Mouse (Mus musculus) gastrocnemius, postnatal 36 days (tissue): ENCODE measurements at regions not wholly inside any gene's neighbourhood (a gene's known extent, or its start where the extent isn't known, plus 50 kb on each side); places are given as distances from the start of the nearest gene placed in this dataset.

ENCODE experiments used
- DNase-seq, 2 experiments: peaks; one replicate each; pipeline ENCODE4 v3.0.0; 2022
- intact Hi-C: fragments of 180-260 bp; cut with DNase I; formaldehyde crosslinking; loops from one replicate; pipeline ENCODE4 v1.15.1; 2025

DNA sequence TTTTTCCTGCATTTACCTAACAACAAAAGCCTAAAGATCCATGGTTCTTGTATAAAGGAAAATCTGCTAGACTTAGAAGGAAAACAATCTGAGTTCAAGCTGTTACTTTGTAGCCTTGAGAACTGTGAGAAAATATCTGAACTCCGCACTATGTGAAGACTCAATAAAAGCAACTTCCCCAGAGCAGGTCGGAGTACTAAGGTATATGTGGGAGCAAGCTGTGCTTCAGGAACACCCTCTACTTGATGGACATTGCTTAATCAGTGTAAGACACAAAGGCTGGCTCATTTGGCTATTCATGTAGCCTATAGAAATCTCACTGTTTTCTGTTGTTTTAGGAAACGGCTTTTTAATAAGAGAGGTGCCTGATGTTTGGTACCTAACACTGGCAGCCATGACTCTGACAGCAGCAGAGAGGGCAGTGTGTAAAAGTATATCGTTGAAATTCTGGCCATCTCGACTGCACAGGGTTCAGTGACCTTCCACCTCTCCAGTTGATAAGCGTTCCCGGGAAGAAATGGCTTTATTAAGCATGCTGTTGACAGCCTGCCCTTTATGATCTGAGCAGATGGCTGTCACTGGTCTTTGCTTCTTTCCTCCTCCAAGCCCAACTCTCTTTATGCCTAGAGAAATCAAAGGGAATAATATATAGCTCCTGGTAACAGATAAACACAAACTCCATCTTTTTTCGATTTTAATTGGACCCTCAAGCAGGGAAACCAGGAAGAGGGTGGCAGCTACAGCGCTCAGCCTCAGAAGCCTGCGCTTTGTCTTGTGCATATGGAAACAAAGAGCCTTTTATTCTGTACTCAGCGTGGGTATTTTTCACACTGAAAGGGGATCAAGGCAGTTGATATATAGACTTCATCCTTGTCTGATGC lies 443.7 kb upstream of the Sel1l start:
- DNase-seq = no peak
- intact Hi-C loops = no loop called here

DNA sequence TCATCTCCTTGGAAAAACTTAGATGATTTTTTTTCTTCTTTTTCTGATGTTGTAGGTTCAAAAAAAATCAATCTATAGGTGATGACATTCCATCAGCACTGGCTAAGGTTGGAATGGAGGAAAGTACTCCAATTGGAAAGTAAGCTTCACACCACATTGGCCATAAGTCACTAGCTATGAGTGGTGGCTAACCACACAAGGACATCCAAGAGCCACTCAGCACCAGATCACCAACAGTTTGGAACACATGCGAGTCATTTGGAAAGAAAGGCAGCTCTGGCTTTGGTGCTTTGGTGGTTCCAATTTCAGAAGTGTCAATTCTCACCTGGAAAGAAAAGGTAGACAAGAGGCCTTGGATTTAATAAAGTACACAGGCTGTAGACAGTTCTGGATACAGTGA lies 442.5 kb upstream of the Sel1l start:
- intact Hi-C loops = no loop called here

DNA sequence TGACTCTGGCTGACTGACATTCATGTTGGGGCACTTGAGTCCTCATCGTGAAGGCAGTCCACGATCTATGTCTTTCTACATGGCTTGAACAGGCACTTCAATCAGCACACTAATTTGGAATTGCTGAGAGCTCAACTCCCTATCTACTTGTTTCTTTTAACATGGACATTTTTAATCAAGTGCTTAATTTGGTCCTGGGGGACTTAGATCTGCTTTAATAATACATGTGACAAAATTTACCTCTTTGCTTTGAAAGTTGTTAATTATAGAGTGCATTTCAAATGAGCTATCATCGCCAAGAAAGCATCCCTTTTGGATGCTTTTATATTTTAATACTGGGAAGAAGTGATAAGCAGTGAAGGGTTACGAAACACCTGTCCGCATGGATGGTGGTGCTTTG lies 436.6 kb upstream of the Sel1l start:
- intact Hi-C loops = no loop called here

More for the DNA sequence above, 442.5 kb upstream of the Sel1l start:
- no peak for DNase-seq

DNA sequence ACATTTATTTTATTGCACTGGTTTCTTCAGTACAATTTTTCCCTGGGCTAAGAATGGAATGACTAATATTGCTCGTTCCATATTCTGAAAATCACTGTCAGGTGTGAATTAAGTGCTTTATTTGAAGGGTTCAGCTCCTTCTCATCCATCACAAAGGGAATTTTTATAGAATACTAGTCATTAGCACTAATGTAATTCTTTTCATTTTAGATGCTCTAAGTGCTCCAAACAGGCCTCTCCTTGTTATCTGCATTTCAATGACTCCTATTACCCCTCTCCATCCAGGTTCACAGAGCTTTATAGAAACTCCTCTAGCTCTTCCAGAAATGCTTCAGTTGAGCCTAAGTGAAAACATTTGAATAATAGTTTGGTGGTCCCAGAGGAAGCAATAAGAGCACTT lies 431.5 kb upstream of the Sel1l start:
- intact Hi-C loops = no loop called here

More for the DNA sequence above, 436.6 kb upstream of the Sel1l start:
- no peak for DNase-seq

DNA sequence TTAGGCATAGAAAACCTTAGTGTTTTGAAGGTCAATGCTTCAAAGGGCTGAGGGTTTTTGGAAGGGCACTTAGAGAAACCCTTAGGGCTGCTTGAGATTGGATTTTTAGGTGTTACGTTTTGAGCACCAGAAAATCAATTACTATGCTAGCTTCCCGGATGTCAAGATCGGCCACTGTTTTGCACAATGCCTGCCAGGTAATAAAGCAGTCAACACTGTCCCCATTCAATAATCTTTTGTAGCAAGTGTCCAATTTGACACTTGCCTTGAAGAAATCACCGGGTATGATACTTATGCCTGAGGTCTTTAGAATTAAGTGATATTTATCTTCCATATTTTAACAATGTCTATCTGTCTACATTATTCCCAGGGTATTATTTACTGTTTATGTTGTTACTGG lies 403.0 kb upstream of the Sel1l start:
- DNase-seq = no peak
- intact Hi-C loops = no loop called here

More for the DNA sequence above, 431.5 kb upstream of the Sel1l start:
- no peak for DNase-seq

DNA sequence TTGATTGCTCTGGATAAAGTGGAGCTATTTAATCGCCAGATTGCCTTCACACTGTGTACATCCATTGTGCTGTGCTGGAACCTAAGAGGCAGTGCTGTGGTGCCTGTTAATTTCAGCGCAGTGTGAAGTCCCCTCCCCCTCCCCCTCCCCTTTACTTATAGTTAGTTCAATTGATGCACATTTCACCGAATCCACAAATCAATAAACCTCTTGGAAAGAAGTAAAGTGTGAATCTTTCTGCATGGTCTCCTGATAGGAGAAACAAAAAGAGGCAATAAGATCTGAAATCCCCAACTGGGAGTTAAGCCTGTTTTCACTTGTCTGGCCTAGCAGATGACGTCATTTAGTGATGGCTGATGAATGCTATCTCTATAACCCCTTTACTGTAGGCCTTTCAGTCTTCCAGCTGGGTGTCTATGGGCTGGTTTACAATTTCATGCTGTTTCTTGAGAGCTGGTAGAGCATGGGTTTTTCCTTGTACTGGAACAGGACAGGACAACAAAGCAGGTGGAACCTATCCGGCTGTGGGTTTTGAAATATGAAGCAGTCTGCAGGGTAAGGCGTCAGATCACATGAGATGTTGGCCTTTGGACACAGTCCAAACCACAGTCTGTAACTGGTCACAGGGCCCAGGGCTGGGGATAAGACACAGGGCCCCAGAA lies 398.0 kb upstream of the Sel1l start:
- DNase-seq = no peak
- intact Hi-C loops = no loop called here

DNA sequence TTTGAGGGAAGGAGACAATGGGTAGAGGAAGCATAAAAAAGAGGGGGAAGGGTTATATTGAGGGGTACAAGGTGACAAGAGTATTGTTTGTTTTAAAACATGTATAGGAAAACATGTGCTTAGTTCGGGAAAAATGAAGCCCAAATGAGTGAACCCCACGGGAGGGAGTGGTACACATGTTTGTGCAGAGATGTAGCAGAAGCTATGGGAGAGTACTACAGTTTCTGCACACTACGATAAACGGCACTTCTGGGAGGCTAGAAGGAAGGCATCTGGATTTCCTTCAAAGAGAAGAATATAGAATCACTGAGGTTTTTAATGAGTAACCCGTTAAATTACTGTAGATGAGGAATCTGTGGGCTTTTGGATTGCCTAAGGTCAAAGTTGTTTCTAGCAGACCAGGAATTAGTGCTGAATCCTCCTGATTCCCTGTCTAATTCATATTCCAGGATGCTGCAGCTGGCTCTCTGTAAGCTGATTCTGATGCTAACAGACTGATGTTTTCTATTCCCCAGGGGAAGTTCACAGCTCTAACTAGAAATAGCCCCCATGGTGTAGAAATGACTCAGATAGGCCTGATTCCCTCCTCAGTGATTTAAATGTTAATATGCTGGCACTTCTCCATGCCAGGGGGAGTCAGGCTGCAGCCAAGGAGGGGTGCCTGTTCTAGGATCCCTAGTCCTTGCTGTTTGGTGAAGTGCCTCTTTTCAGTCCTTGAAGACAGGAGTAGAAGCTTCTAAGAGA lies 391.2 kb upstream of the Sel1l start:
- intact Hi-C loops = no loop called here
- DNase-seq = no peak

DNA sequence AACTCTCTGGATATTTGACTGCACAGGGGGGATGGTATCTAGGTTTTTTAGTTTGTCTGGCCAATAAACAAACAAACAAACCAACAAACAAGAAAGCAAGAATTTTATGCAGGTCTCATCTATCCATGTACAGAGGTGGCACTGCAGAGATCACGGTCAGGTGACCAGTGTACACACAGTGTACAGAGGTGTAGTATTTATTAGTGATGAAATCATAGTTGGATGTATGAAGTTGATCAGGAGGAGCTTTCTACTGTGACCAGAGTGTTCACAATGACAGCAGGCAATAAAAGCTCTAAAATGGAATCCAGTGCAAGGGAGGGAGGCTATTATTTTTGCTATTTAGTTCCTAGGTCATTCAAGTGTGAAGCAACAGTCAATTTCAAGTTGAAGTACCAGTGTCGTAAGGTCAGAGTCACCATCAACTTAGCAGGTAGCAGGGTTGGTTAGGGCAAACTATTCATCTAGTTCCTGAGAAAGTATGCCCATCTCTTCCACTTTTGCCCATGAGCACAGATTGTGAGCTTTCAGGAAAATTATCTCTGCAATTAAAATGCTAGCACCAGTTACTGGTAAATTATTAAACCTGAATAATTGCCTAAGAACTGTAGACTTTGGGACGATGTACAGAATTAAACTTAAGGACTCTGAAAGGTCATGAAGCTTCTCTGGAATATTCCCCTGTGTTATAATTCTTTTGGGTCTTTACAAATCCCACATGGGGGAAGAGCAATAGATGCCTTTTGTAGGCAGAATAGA lies 384.9 kb upstream of the Sel1l start:
- DNase-seq = no peak
- intact Hi-C loops = no loop called here

DNA sequence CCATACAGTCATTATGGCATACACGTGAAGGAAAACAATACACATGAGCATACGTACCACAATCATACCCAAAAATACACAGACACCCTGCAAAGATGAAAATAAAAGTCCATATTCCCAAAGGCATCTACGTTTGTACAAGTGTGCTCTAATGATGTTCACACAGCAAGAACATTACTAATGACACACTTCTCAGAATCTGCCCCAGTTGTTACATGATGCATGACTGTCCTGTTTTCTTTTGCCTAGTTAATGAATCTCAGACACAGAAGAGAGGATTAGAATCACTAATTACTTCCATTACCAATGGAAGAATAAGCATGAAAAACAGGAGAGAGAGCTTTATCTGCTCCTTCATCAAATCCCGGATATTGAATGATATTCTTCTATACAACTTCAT lies 379.6 kb upstream of the Sel1l start:
- intact Hi-C loops = no loop called here
- DNase-seq = no peak

DNA sequence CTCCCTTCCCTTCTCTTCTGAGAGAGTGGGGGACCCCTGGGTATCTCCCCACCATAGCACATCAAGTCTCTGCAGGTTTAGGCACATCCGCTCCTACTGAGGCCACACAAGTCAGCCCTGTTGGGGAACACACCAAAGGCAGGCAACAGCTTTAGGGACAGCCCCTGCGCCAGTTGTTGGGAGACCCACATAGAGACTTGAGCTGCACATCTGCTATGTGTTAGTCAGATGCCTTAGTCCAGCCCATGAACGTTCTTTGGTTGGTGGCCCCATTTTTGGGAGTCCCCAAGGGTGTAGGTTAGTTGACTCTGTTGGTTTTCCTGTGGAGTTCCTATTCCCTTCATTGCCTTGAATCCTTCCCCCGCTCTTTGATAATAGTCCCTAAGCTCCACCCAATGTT lies 354.4 kb upstream of the Sel1l start:
- DNase-seq = no peak
- intact Hi-C loops = no loop called here

DNA sequence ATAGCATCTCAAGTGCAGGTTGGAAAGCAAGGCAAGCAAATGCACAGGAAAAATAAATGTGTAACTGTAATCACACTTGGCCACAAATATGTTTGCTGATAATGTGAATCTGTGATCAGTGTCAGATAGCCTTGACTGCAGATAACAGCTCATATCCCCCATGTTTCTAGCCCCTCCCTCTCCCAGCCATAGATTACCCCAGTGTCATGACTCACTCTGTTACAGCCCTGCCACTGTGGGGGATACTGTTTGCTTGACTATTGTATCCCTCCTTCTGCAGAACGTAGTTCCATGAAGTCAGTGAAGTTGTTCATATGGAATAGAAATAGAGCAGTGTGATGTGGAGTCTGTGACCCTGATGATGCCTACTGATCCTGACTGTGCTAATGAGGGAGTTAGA lies 351.6 kb upstream of the Sel1l start:
- intact Hi-C loops = no loop called here
- DNase-seq = no peak

DNA sequence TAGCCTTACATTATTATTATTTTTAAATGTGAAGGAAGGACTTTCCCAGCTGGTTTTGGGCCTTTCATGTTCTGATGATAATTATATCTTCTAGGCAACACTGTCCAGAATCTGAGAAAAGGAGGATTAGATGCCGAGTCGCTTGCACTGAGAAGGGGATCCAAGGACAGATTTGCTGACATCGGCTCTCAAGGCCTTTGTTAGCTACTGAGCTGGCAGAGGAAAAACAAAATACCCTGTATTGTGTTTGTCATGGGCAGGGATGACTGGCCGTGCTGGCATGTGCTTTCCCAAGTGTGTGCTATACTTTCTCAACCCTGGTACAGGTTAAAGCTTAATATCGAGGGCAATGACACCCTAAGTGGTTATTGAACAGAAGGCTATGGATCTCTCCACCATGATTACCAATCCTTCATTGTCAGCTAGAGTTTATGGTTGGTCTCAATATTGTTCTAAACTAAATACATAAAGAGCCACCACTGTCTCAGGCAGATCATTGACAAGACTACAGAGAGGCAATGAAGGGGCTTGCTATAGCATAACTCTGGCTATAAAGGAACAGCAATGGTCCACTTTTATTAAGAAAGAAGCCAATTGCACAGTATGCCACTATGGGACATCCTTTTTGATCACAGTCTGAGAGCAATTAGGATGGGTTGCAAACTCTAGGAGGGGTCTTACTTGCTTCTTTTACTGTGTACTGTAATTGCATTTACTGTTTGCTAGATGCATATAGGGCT lies 350.0 kb upstream of the Sel1l start:
- intact Hi-C loops = no loop called here
- no peak for DNase-seq

DNA sequence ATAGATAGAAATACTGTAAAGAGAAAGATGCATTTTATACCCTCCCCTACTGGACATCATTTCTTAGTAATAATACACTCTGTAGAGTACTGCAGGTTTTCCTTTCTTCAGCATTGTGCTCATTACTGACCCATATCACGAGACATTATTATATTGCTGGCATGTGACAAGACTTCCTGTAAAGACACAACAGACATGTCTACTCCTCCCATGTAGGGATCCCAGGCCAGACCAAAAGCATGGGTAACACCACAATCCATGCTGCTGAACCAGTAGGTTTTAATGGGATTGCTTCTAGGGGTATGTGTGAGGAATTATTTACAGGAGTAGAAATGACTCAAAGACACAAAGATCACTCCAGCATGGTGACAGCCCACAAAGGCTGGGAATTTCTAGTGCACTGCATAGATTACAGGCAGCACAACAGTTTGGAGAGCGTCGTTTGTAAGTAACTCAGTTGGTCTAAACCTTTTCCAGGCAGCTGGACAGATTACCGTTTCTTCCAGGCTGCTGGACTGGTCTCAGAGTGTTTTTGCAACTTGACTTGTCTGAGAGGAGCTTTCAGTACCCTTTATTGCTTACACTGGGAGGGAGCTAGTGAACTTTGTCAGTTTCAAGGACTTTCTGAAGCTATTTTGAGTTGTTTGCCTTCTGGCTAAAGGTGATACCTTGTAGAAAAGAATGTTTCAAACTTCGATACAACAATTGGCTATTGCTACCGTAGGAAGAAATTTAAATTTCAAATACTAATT lies 345.2 kb upstream of the Sel1l start:
- intact Hi-C loops = no loop called here
- no peak for DNase-seq

DNA sequence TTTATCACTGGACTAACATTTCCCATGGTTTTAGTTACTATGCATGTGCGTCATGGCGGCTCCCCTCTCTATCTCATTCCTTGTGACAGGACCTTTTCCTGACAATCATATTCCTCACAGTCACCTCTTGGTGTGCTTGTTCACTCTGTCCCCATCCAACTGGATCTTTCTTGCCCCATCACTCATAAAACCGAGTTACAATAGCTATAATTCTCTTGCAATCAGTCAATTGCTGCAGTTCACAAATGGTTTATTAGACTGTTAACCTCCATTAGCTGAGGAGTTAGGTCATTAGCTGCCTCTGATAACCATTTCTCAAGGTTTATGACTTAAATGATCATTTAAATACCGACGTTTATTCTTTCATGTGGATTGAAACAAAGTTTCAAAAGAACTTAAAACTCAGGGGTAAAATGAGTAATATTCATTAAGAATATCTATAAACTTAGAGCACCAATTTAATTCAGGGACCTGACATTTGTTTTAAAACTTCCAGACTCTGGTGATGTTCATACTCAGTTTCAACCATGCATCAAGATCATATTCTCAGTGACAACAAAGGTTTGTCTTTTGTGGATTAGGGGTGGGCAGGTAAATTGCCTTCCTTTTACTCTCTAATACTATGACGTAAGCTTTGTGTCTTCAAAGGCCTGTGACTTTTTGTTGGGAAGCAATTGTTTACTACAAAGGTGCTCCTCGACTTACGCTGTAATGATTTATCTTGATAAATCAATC lies 344.4 kb upstream of the Sel1l start:
- intact Hi-C loops = no loop called here
- DNase-seq = no peak

DNA sequence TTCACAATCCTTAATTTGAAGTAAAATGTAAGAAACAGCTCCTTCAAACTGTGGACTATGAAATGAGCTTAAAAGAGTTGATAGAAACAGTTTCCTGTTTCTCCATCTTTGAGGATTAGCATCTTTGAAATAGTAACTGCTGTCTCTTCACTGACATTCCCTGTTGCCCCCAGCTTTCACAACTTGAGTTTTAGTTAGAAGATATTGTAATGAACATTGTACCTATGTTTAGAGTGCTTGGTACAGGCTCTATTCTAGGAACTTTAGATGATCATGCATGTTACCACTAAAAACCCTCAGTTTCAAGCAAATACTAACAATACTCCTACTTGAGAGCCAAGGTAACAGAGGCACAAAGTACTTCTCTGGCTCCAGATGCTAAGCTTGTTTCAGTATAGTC lies 340.1 kb upstream of the Sel1l start:
- DNase-seq = no peak
- intact Hi-C loops = no loop called here

DNA sequence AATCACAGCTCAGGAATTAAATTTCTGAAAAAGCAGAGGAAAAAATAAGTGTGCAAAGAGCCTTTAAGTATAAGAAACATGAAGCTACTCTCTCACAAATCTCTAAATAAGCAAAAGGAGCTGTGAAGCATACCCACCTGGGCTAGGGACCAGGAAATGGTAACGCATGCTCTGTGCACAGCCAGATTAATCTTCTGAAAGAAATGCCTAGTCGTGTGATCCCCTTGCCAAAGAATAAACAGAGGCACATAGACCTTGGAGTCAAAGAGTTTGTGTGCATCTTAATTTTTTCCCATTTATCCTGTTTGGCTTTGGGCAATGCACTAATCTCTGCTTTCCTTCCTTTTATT lies 338.2 kb upstream of the Sel1l start:
- no peak for DNase-seq
- intact Hi-C loops = no loop called here

DNA sequence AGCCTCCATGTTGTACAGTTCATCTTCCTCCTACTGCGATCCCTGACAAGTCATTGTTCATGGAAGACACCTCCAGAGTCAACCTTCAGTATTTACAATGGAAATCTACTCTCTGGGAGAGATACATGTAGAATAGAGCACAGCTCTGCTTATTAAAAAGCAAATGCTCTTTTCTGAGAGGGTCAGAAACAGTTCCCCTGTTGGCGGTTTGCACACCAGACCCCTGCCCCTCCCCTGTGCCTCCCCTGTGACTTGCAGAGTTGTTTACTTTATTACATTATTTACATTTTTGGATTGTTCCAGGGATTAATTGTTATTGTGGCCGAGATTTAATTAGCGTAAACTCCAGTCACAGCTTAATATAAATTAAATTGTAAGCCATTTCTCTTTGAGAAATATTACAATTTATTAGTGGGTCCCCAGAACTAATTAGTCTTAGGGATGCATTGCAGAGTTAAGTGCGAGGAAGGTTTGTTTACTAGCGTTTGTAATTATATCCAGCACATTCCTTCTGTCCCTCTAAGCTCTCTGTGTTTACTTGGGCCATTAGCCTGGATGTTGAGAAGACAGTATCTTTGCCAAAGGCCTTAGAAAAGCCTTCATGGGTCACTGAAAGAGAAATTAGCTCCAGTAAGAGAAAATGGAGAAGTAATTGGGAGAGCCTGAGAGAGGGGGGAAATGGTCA lies 337.6 kb upstream of the Sel1l start:
- no peak for DNase-seq
- intact Hi-C loops = no loop called here

DNA sequence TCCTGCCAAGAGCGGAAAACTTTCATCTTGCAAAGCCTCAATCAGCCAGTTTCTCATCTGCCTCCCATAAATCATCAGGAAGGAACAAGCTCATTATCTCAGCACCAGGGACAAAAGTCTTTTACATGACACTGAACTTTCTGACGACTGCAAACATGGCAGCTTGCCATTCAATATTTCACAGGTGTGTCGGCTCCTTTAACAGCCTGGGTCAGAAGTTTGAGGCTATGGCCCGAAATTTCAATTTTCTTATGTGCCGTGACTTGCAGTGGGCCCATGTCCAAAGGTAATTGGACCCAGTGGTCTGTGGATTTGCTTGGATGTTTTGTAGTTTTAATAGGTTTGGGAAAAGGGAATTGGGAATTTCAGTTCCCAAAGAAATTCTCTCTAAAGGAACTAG lies 330.3 kb upstream of the Sel1l start:
- intact Hi-C loops = no loop called here
- DNase-seq = no peak
